Mouse (Mus musculus) yolk sac, embryonic 10.5 days (tissue): ENCODE measurements around the gene Slc25a26.

ENCODE experiments used
- DNase-seq: peaks from one replicate; pipeline ENCODE4 v3.0.0-alpha.2; 2017; ENCODE audit warnings: low spot score

The Slc25a26 gene

DNA sequence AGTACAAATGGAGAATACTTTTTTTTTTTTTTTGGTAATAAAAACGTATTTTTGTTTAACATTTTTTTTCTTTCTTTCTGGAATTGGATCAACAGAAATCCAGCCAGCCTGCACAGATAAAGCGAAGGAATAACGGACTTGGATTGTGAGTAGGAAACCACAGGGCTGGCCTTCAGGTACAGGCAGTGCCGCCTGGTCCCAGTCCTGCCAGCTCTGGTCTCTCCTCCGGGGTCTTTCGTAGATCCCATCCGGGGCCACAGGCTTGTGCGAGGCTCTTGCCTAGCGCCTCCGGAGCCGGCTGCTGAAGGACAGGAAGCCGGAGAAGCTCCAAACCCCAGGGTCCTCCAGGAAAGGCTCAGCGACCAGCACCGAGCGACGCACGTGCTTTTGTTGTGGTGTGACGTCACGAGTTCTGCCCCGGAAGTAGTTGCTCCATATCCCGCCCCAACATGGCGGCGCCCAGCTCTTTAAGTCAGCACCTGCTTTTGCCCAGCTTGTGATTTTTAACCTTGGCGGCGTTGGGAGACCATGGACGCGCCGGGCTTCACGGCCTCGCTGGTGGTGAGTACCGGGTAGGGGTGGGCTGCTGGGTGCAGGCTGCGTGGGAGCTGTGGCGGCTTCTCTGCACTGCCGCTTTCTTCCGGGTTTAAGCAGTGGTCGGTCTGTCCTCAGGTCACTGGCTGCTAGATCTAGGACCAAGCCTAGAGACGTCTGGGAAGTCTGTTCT, at the start of gene Slc25a26:
Slc25a26 (plus strand) TSS at position 435 of the 727 bp plus-strand sequence.
- DNase-seq, result peak; percentile 92

DNA sequence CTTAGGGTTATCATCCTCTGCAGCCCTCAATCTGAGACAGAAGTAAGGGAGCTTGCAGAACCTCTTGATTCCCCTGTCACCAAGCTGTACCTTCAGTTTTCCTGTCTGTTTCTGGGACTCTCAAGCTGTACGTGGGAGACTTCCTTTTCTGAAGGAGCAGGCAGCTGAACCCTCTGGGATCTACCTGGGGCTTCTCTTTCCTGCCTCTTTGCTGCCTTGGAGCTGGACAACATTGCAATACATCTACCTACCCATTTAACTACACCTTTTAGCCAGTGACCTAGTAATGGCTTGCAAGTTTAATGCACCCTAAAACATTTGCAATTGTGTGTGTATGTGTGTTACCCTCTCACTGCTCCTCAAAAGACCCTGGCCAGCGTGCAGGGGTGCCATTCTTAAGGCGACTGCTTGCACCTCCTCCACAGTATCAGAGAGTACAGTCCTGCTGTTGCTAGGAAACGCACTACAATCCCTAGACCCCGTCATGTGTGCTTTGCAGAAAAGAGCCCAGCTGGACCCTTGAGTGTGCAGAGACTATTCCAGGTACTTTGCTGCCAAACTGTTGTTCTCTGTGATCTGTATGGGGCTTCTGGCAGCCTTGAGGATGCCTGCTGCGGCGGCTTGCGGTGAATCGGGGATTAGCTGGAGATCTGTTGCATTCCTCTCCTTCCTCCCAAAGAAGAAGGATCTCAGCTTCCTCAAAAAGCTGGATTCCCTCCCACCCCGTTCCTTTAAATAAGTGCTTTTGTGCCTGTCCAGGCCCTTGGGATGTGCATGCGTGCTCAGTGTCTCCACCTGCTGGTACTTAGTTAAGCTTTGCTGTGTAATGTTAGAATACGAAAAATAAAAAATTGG, 35.9 kb upstream of the Slc25a26 start:
- DNase-seq, result no peak

DNA sequence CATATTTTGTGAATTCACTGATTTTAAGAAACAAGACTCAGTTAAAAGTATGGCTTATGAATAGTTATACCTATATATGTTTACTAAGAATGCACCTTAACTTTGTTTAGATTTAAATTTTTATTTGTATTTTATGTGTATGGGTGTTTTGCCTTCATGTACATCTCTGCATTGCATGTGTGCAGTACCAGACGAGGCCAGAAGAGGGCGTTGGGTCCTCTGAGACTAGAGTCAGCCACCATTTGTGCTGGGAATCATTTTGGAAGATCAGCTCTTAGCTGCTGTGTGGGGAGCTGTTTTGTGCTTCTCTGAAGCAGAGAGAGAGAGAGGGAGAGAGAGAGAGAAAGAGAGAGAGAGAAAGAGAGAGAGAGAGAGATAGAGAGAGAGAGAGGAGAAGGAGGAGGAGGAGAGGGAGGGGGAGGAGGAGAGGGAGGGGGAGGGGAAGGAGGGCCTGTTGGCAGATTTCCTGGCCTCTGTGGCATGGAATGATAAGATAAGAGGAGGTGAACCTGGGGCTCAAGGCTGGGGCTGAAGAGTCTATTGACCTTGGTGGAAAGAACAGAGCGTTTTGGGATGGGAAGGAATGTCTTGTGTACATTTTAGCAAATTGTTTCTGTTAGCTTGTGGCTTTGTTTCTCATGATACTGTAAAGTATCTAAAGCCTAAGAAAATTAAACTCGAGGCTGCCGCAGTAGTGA, 33.5 kb upstream of the Slc25a26 start:
- DNase-seq, result peak; percentile 13

DNA sequence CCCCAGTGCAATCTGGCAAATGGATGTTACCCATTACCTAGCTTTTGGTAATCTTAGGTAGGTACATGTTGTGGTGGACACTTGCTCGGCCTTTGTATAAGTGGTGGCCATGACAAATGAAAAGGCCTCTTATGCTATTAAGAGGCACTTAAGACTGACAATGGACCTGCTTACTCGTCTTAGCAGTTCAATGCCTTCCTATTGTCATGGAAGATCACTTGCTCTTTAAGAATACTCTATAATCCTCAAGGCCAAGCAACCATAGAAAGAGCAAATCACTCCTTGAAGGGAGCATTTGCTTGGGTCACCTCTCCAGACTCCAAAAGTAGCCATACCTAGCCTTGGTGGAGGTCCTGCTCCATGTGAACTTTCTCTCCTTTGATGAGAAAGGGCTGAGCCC, 7.4 kb upstream of the Slc25a26 start:
- DNase-seq, result no peak

DNA sequence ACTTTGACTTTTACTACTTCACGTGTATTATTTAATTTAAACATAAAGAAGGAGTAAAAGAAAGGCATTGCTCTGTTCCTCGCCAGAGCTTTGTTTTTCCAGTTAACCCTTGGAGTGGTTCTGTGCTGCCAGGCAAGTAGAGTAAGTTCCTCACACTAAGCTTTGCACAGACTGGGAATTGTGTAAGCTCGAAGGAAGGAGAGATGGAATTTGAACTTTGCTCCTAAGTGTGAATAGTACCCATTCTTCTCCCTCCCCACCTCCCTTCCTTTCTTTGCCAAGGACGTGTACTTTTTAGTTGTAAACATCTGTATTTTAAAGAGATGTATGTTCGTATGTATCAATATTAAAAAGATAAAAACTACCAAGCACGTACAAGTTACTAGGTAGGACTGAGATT, 3.8 kb downstream of the Slc25a26 start:
- DNase-seq, result peak; percentile 27

DNA sequence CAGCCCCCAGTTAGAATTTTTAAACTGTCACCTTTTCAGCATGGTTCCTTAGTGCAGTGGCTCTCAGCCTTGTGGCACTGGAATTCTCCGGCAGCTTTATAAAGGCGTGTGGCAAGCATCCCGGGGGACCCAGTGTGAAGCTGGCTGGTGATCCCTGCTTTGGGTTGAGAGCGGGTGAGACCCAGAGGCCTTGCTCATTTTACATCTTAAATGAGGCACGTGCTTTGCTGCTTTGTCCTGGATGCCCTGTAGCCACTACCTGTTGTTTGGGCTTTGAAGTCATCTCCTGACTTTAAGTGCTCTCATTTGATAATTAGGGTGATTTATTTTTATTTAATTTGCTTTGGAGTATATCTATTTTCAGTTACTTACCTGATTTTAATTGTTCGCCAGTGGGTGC, 7.8 kb downstream of the Slc25a26 start:
- no peak for DNase-seq

DNA sequence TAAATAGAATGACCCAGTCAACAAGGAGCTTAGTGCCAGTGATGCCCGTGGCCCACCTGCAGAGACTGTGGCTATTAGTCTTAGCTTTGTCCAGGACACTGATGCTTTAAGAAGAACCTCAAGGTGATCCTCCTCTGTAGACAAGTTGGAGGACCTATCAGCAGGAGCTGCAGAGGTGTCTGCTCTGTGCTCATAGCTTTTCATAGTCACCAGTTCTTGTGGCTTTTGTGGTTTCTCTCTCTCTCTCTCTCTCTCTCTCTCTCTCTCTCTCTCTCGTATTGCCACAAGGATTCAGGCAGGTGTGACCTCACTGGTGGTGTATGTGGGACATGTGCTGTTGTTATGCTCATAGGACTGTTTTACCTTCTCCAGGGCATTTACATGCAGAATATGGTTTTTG, 8.7 kb downstream of the Slc25a26 start:
- DNase-seq, result no peak

DNA sequence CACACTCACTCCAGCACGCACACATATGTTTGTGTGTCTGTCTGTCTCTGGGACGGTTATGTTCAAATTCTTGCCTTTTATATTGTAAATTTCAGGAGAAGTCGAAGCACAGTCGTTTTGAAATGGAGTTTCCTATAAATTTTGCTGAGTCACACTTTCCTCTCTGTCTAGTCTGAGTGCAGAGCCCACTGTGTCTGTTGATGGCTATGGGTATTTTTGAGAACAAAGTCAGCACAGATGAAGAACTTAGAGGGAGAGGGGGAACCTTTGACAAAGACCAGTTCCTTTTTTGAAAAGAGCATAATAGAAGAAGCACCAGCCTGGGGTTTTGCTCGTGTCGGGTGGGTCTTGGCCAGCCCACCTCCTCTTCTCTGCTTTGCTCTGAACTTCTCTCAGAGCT, 9.1 kb downstream of the Slc25a26 start:
- DNase-seq, result no peak

DNA sequence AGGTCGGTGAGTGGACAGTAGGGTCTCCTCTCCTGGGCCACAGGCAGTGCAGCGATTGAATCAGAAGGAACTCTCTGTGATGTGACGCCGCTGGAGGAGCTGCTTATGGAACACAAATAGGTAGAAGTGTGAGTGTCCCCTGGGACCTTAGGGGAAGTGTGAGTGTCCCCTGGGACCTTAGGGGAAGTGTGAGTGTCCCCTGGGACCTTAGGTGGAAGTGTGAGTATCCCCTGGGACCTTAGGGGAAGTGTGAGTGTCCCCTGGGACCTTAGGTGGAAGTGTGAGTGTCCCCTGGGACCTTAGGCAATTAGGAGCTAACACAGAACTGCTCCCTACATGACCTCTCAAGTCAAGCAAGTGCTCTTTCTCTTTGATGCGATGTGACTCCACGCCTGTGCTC, 18.0 kb downstream of the Slc25a26 start:
- no peak for DNase-seq

DNA sequence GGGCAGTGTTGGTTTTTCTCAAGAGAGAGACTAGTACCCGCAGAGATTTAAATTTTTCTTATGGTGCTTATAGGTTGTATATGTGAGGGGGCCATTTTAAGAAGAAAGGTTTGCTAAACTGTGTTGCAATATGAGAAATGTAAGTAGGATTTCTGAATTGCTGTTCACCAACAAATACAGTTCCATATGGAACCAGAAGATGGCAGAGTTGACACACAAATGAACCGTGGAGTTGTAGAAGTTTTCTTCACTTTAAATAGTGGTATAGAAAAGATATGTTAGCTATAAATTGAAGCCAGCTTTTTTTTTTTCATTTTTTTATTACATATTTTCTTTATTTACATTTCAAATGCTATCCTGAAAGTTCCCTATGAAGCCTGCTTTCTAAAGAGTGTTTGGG, 24.2 kb downstream of the Slc25a26 start:
- peak; percentile 12 for DNase-seq

DNA sequence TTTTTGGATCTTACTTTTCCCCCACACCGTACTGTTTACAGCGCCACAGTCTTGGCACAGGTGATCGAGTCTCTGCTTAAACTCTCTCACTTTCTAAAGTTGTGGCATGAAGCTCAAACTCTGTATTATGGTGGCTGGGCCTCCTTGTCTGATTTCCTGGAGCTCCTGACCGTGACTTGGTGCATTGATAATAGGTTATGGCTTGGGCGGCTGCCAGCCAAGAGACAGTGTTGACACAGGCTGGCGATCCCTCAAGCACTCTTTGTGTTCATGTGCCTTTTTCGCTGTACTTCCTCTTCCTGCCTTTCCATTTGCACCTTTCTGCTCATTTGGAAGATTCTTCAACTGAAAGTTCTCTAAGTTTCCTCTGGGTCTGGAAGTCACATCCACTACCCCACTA, 30.6 kb downstream of the Slc25a26 start:
- no peak for DNase-seq

DNA sequence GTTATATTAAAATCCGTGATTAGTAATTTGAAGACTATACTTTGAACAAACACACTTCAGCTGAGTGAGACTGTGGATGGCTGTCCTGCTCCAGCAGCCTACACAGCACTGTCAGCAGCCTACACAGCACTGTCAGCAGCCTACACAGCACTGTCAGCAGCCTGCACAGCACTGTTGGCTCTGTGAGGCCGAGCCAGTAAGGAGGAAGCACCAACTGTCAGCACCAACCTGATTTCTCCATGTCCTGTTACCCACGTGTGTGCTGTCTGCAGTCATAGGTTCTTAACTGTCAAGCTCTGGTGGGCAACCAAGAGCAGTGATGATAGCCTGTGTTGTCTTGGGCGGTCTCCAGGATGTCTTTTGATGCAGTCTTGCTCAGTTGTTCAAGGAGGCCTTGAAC, 32.0 kb downstream of the Slc25a26 start:
- DNase-seq, result no peak

DNA sequence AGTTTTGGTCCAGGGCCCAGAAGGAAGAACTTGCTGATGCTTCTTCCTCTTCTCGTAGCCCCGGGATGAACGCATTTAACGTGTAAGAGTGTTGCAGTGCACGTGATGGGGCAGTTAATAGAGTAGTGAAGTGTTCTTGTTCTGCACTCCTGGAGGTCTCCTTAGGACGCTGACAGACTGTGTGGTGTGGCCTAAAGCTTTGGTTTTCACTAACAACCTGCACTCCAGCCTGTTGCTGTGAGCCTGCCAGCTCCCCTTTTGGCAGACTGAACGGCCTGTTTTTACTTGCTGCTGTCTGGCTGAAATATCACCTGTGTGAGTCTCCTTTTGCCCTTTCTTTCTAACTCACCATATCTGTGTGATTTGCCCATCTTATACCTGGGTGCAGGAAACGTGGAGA, 36.3 kb downstream of the Slc25a26 start:
- DNase-seq, result no peak

DNA sequence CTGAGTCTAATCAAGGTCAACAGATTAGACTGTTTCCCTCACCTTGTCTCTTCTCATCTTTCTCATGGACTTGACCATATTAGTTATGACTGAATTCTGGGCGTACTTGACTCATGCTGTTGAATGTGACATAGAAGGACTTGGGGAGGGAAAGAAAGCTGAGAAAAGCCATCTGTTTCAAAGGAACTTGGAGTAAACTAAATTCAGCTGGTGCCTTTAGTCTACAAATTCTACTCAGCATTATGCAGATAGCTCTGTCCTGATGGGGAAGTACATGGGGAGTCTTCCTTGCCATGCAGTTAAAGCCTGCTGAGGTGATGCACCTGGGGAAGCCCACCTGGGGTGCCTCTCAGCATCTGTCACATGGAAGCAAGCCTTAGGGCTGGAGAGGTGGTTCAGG, 37.5 kb downstream of the Slc25a26 start:
- DNase-seq, result no peak

DNA sequence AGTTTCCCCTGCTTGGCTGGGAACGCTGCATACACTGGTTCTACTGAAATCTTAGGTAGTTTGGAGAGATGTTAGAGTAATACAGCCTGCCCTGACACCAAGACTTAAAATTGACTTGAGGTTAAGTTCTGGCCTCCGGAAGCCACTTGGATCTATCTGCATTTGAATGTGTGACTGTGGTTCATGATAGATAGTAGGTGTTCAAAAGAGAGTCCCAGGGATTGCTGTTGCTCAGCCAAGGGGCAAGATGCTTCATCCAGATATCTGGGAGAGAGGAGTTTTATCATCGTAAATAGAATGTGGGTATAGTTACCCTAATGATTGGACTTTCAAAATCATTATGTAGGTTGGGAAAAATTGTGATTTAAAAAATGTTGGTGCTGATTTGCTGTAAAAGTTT, 40.0 kb downstream of the Slc25a26 start:
- no peak for DNase-seq

DNA sequence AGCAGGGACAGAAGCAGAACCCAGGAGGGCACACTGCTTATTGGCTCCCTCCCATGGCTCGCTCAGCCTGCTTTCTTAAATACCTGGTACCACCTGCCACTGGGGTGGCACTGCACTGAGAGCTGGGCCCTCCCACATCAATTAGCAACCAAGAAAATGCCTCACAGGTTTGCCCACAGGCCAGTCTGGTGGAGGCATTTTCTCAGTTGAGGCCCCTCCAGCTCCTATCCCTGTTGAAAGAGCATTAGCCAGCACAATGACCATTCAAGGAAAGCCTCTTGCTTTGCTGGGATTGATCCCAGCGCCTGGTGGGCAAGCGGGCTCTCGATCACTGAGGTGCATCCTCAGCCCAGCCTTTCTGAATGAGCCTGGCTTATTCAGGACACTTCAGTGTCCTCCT, 40.5 kb downstream of the Slc25a26 start:
- no peak for DNase-seq

DNA sequence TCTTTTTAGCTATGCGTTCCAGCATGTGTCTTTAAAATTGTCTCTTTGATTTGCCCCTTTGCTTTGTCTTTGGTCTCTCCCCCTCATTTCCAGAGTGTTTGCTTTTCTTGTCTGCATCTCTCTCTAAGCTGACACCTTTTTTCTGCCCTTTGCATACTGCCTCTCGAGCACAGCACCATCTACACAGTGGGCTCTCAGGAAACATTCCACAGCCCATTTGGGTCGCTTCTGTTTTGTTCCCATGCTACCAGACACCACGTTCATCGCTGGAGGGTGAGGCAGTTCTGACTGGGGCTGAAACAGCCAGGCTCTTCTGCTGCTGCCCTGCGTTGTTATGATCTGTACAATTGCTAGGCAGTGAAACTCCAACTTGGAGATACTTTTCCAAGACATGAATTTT, 41.0 kb downstream of the Slc25a26 start:
- DNase-seq, result no peak

DNA sequence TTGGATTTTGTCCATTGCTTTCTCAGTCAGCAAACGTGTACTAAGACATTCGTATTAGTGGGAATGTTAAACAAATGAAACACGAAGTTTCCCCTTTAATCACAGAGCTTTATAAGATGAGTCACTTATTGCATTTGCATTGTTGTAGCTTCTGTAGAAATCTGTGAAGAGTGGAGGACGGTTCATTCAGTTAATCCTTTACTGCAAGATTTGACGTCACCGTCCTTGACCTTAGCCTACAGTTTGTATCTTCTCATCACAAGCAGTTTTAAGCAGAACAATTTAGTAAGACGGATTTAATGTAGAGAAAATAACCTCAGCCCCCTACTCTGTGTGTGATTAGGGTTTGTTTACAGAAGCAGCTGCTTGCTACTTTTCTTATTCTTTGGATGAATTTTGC, 41.7 kb downstream of the Slc25a26 start:
- DNase-seq, result no peak

DNA sequence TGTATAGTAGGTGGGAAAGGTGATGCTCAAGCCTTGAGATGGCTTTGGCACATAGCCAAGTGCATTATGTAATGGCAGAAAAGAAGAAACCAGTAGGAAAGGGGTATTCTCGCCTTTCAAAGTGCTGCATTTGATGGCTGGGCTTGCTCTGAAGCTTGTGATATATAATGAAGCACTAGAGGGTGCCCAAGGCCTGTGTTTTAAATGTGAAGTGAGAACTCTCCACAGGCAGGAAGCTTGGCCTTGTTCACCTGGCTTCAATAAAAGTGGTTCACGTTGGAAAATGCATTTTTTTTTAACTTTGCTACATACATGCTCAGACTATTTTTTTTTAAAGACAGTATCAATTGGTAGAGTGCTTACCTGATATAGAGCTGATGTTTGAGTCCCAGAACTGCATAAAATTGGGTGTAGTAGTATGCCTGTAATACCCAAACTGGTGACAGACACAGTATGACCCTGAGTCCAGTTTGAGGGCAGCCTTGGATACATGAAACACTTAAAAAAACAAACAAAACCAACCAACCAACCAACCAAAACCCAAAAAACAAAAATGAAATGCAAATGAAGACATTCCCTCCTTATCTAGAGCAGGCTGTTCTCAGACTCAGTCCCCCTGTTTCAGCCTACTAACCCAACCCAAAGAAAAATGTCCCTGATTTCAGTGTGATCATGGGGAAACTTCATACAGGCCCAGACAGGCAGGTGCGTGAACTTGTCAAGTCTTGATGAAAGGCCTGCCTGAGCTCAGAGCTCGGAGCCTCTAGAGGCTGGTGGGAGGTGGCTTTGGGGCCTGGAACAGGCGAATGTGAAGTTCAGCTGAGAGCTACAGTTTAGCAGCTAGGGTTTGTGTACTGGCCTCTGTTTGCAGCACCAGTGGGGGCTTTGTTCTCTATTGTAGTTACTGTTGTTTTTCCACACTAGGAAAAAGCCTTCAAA, 44.0 kb downstream of the Slc25a26 start:
- peak; percentile 20 for DNase-seq

DNA sequence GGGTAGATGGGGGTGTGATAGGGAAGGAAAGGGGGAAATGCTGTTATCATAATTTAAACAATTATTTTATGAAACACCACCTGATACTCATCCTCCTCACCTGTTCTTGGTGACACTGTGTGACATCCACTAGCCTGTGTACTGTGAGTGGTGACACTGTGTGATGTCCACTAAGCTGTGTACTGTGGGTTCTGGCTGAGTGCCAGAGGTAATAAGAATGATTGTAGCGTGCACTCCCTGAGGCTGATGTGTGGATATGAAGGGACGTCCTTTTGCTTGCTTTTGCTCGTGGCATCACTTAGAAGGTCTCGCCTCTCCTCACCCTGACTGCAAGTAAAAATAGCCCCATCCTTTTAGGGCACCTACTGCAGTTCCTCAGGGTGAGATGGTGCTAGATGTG, 47.1 kb downstream of the Slc25a26 start:
- no peak for DNase-seq

DNA sequence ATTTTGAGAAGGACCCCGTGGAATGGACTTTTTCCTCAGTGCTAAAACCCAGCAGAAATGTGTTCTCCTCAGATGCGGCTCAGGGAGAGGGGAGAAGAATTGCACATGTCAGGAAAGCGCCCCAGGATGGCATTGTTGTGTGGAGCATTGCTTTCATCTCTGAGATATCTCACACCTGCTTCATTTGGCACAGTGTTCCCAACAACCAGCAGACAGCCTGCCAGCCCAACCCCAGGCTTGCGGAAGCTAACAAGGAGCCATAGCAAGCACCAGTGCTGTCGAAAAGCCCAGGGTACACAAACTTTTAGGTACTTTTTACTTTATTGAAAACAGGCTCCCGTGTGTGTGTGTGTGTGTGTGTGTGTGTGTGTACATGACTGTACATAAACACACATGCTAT, 50.2 kb downstream of the Slc25a26 start:
- no peak for DNase-seq

DNA sequence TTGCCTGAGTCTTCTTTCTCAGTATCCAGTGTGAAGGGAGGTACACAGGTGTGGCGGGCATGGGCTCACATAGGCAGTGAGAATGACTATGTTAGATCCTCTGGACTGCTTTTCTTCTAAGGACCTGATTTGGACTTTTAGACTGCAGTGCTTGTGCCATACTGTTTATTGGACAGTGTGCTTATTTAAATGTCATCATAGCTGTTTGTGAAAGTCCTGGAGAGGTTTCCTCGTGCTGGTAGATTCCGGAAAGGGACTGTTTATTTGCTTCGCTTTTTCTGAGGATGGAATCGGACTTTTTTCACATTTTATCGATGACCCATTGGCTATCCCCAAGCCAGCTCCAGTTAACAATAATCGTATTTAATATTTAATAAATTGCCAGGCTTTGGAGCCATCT, 50.7 kb downstream of the Slc25a26 start:
- DNase-seq, result no peak
